Mouse (Mus musculus): ENCODE measurements around the gene Slc30a6.

GRCm38 (mm10) chr17:74440486-74440885 lies 45.1 kb downstream of the Slc30a6 start:
- TF ChIP-seq POLR2A (IDR thresholded peaks at IDR 0.05; ENCODE audit: low read depth, low read length) (no peak), CTCF (conservative IDR thresholded peaks at IDR 0.05; ENCODE audit: insufficient read depth, insufficient read length, low read depth, low read length) (no peak)
